Mouse (Mus musculus): ENCODE measurements around the gene Col4a1. TPM values are rescaled to one million over a fixed set of nuclear protein-coding genes. Genes with fewer than 3 reads are reported as not detected.

Gene Col4a1
- polyA plus RNA-seq, 1 experiment from 2014 or later = 102 TPM

Other genes with a start within 250 kb of the Col4a1 start
- 50.0 and 51.3 TPM in 2 replicates for gene Col4a2, start within 50 bp of the Col4a1 start, polyA plus RNA-seq (2016; fragmentation: Nextera tagmentation; extraction: Ambion mirVana)
- 0.36 and 0.74 TPM in 2 replicates for gene Rab20, start 165.9 kb upstream of the Col4a1 start, polyA plus RNA-seq (2016; fragmentation: Nextera tagmentation; extraction: Ambion mirVana)
- 119 and 127 TPM in 2 replicates for gene Naxd, start 184.7 kb upstream of the Col4a1 start, polyA plus RNA-seq (2016; fragmentation: Nextera tagmentation; extraction: Ambion mirVana)
- 19.9 and 21.4 TPM in 2 replicates for gene Cars2, start 238.0 kb upstream of the Col4a1 start, polyA plus RNA-seq (2016; fragmentation: Nextera tagmentation; extraction: Ambion mirVana)
- 43.6 and 47.2 TPM in 2 replicates for gene Ing1, start 242.7 kb upstream of the Col4a1 start, polyA plus RNA-seq (2016; fragmentation: Nextera tagmentation; extraction: Ambion mirVana)